Mouse (Mus musculus): ENCODE measurements at regions not wholly inside any gene's neighbourhood (a gene's known extent, or its start where the extent isn't known, plus 50 kb on each side); places are given as distances from the start of the nearest gene placed in this dataset.

GRCm38 (mm10) chr17:87501098-87501497 lies 54.4 kb upstream of the Calm2 start:
- Histone ChIP-seq H3K4me2 (no peak overlapping the region), H3K27me3 (peaks cover 6% of the 10 kb centered on the region; the same call in 1 of the 2 replicates), H3K9me3 (replicated peaks) (no peaks in the 10 kb centered on the region), H3K4me3 (replicated peaks) (no peak overlapping the region), H3K4me1 (peaks cover 25% of the 10 kb centered on the region), H3K36me3 (no peaks in the 10 kb centered on the region), H3K27ac (no peak overlapping the region), H3K9ac (no peak overlapping the region)
- 24% methylated on average over 2 of the region's 2 CpGs for WGBS
- 0 out of 2 replicates have a peak, but pooled peaks have one; percentile 34 for ATAC-seq (replicated peaks; ENCODE audit: low FRiP score)

- WGBS: 31% methylated on average over 10 of the region's 10 CpGs
- Histone ChIP-seq H3K4me3 (replicated peaks) (no peak overlapping the region), H3K27me3 (peaks cover 6% of the 10 kb centered on the region; the same call in 1 of the 2 replicates), H3K36me3 (no peaks in the 10 kb centered on the region), H3K9ac (no peak overlapping the region; the same call in 1 of the 2 replicates), H3K4me2 (no peak overlapping the region), H3K27ac (peak overlapping the region; percentile 28; the same call in 1 of the 2 replicates), H3K9me3 (replicated peaks) (no peaks in the 10 kb centered on the region), H3K4me1 (peaks cover 25% of the 10 kb centered on the region)
- peak; percentile 37; the same call in 1 of the 2 replicates for ATAC-seq (replicated peaks; ENCODE audit: low FRiP score)
Observed at GRCm38 (mm10) chr17:87501687-87502387, 55.1 kb upstream of the Calm2 start.

- Histone ChIP-seq H3K4me1 (peaks cover 25% of the 10 kb centered on the region), H3K36me3 (no peaks in the 10 kb centered on the region), H3K27ac (peak overlapping the region; percentile 28; the same call in 1 of the 2 replicates), H3K9me3 (replicated peaks) (no peaks in the 10 kb centered on the region), H3K27me3 (peaks cover 5% of the 10 kb centered on the region; the same call in 1 of the 2 replicates), H3K4me2 (peak overlapping the region; percentile 26), H3K9ac (no peak overlapping the region; the same call in 1 of the 2 replicates), H3K4me3 (replicated peaks) (no peak overlapping the region)
- WGBS: 11% methylated on average over 14 of the region's 14 CpGs
- ATAC-seq (replicated peaks; ENCODE audit: low FRiP score): 0 out of 2 replicates have a peak, but pooled peaks have one; percentile 37
Observed at GRCm38 (mm10) chr17:87502388-87503369, 55.9 kb upstream of the Calm2 start.

- peaks cover 4% of the 10 kb centered on the region; the same call in 1 of the 2 replicates for H3K27me3 ChIP-seq
- H3K4me2 ChIP-seq: peak overlapping the region; percentile 26; the same call in 1 of the 2 replicates
- H3K9ac ChIP-seq: no peak overlapping the region
- no peaks in the 10 kb centered on the region for H3K9me3 ChIP-seq (replicated peaks)
- ATAC-seq (replicated peaks; ENCODE audit: low FRiP score): no peak
- H3K27ac ChIP-seq: no peak overlapping the region
- 84% methylated on average over 5 of the region's 5 CpGs for WGBS
- no peak overlapping the region for H3K4me3 ChIP-seq (replicated peaks)
- H3K4me1 ChIP-seq: peaks cover 25% of the 10 kb centered on the region
- H3K36me3 ChIP-seq: no peaks in the 10 kb centered on the region
Observed at GRCm38 (mm10) chr17:87503491-87503890, 56.8 kb upstream of the Calm2 start.

GRCm38 (mm10) chr17:87504960-87505681 lies 58.4 kb upstream of the Calm2 start:
- no peaks in the 10 kb centered on the region for H3K9me3 ChIP-seq (replicated peaks)
- WGBS: 55% methylated on average over 5 of the region's 5 CpGs
- no peak for ATAC-seq (replicated peaks; ENCODE audit: low FRiP score)
- H3K36me3 ChIP-seq: no peaks in the 10 kb centered on the region
- peaks cover 4% of the 10 kb centered on the region; the same call in 1 of the 2 replicates for H3K27me3 ChIP-seq
- H3K4me2 ChIP-seq: no peak overlapping the region
- peaks cover 25% of the 10 kb centered on the region for H3K4me1 ChIP-seq
- H3K9ac ChIP-seq: no peak overlapping the region
- H3K27ac ChIP-seq: no peak overlapping the region
- no peak overlapping the region for H3K4me3 ChIP-seq (replicated peaks)

GRCm38 (mm10) chr17:87507848-87508247 lies 61.1 kb upstream of the Calm2 start:
- Histone ChIP-seq H3K27me3 (no peaks in the 10 kb centered on the region), H3K9me3 (replicated peaks) (no peaks in the 10 kb centered on the region), H3K4me2 (no peak overlapping the region), H3K27ac (no peak overlapping the region), H3K4me3 (replicated peaks) (no peak overlapping the region), H3K9ac (no peak overlapping the region), H3K36me3 (no peaks in the 10 kb centered on the region), H3K4me1 (peaks cover 6% of the 10 kb centered on the region; the same call in 1 of the 2 replicates)
- ATAC-seq (replicated peaks; ENCODE audit: low FRiP score): no peak
- 45% methylated on average over 8 of the region's 8 CpGs for WGBS

- Histone ChIP-seq H3K9ac (no peak overlapping the region), H3K4me1 (peaks cover 3% of the 10 kb centered on the region), H3K27me3 (no peaks in the 10 kb centered on the region), H3K4me3 (replicated peaks) (no peak overlapping the region), H3K4me2 (no peak overlapping the region), H3K27ac (no peak overlapping the region), H3K36me3 (no peaks in the 10 kb centered on the region), H3K9me3 (replicated peaks) (no peaks in the 10 kb centered on the region)
- no peak for ATAC-seq (replicated peaks; ENCODE audit: low FRiP score)
- 82% methylated on average over 16 of the region's 16 CpGs for WGBS
Observed at GRCm38 (mm10) chr17:87508582-87509253, 62.0 kb upstream of the Calm2 start.

GRCm38 (mm10) chr17:87512000-87512611 lies 65.4 kb upstream of the Calm2 start:
- Histone ChIP-seq H3K9me3 (replicated peaks) (no peaks in the 10 kb centered on the region), H3K4me3 (replicated peaks) (no peak overlapping the region), H3K27ac (no peak overlapping the region), H3K4me1 (peaks cover 21% of the 10 kb centered on the region), H3K36me3 (no peaks in the 10 kb centered on the region), H3K9ac (no peak overlapping the region), H3K27me3 (no peaks in the 10 kb centered on the region), H3K4me2 (no peak overlapping the region)
- no peak for ATAC-seq (replicated peaks; ENCODE audit: low FRiP score)
- 66% methylated on average over 9 of the region's 9 CpGs for WGBS

- 35% methylated on average over 11 of the region's 11 CpGs for WGBS
- no peaks in the 10 kb centered on the region for H3K36me3 ChIP-seq
- ATAC-seq (replicated peaks; ENCODE audit: low FRiP score): peak; percentile 38; the same call in 1 of the 2 replicates
- H3K4me2 ChIP-seq: no peak overlapping the region
- no peak overlapping the region for H3K9ac ChIP-seq
- peaks cover 29% of the 10 kb centered on the region for H3K4me1 ChIP-seq
- no peaks in the 10 kb centered on the region for H3K27me3 ChIP-seq
- no peaks in the 10 kb centered on the region for H3K9me3 ChIP-seq (replicated peaks)
- H3K27ac ChIP-seq: no peak overlapping the region
- H3K4me3 ChIP-seq (replicated peaks): no peak overlapping the region
Observed at GRCm38 (mm10) chr17:87513822-87514221, 67.1 kb upstream of the Calm2 start.

- H3K4me2 ChIP-seq: no peak overlapping the region
- H3K9me3 ChIP-seq (replicated peaks): no peaks in the 10 kb centered on the region
- H3K9ac ChIP-seq: no peak overlapping the region
- no peaks in the 10 kb centered on the region for H3K36me3 ChIP-seq
- ATAC-seq (replicated peaks; ENCODE audit: low FRiP score): no peak
- peaks cover 29% of the 10 kb centered on the region for H3K4me1 ChIP-seq
- H3K27me3 ChIP-seq: no peaks in the 10 kb centered on the region
- WGBS: 46% methylated on average over 6 of the region's 6 CpGs
- H3K27ac ChIP-seq: no peak overlapping the region
- H3K4me3 ChIP-seq (replicated peaks): no peak overlapping the region
Observed at GRCm38 (mm10) chr17:87514366-87515126, 67.8 kb upstream of the Calm2 start.
